Mouse (Mus musculus) cortical plate, adult 2 months (tissue): ENCODE measurements around the gene Plekhg1. TPM values are rescaled to one million over a fixed set of nuclear protein-coding genes. Genes with fewer than 3 reads are reported as not detected.

Source experiments
- H3K27ac ChIP-seq: fragments of 200-500 bp; 2 replicates; pipeline ENCODE4 v1.5.1; 2012; ENCODE audit warnings: low read length, control low read depth, inconsistent platforms; ENCODE audit not compliant: insufficient read depth
- H3K4me1 ChIP-seq: fragments of 200-500 bp; 2 replicates; pipeline ENCODE4 v1.6.1; 2011; ENCODE audit warnings: low read length; ENCODE audit not compliant: control insufficient read depth, insufficient read depth
- H3K4me3 ChIP-seq: fragments of 200-500 bp; 2 replicates; pipeline ENCODE4 v1.5.1; 2011; ENCODE audit warnings: mild to moderate bottlenecking, low read length, control low read depth; ENCODE audit not compliant: insufficient read depth
- CTCF ChIP-seq: fragments of 200-500 bp; IDR thresholded peaks from 2 replicates; pipeline ENCODE4 v1.5.1; 2011; ENCODE audit warnings: mild to moderate bottlenecking, control low read depth, low read length; ENCODE audit not compliant: insufficient read depth; ENCODE audit errors: extremely low read depth
- POLR2A ChIP-seq: fragments of 200-500 bp; IDR thresholded peaks from 2 replicates; pipeline ENCODE4 v1.6.1; 2011; ENCODE audit warnings: mild to moderate bottlenecking, low read length, control low read depth; ENCODE audit not compliant: insufficient read depth; ENCODE audit errors: extremely low read depth
- polyA plus RNA-seq: library from polyadenylated mRNA; depleted of rRNA; stranded (reverse); fragments of >200 nt; gene quantifications from 2 replicates; pipeline ENCODE4 v1.2.3, GENCODE M21; 2012

The Plekhg1 gene
- polyA plus RNA-seq, 1 experiment: 7.1 TPM

GRCm38 (mm10) chr10:3939895-3940595 lies 199.9 kb downstream of the Plekhg1 start:
- H3K4me1 ChIP-seq: no peaks in the 10 kb centered on the region
- no peak overlapping the region for H3K4me3 ChIP-seq
- TF ChIP-seq CTCF: no peak
- TF ChIP-seq POLR2A: no peak
- H3K27ac ChIP-seq: no peak overlapping the region

- H3K4me1 ChIP-seq: no peaks in the 10 kb centered on the region
- TF ChIP-seq CTCF (no peak), POLR2A (no peak)
- no peak overlapping the region for H3K27ac ChIP-seq
- H3K4me3 ChIP-seq: no peak overlapping the region
Measured at GRCm38 (mm10) chr10:3940596-3940975, 200.4 kb downstream of the Plekhg1 start.

- H3K4me3 ChIP-seq: no peak overlapping the region
- no peak for TF ChIP-seq CTCF
- TF ChIP-seq POLR2A: no peak
- H3K4me1 ChIP-seq: no peaks in the 10 kb centered on the region
- no peak overlapping the region for H3K27ac ChIP-seq
Measured at GRCm38 (mm10) chr10:3941054-3941757, 201.0 kb downstream of the Plekhg1 start.

GRCm38 (mm10) chr10:3942289-3942688 lies 202.1 kb downstream of the Plekhg1 start:
- TF ChIP-seq CTCF (no peak), POLR2A (no peak)
- H3K4me3 ChIP-seq: no peak overlapping the region

GRCm38 (mm10) chr10:3943492-3944395 lies 203.6 kb downstream of the Plekhg1 start:
- no peaks in the 10 kb centered on the region for H3K4me1 ChIP-seq
- H3K27ac ChIP-seq: no peak overlapping the region
- TF ChIP-seq POLR2A: no peak
- TF ChIP-seq CTCF: peak; percentile 88
- H3K4me3 ChIP-seq: no peak overlapping the region

More at GRCm38 (mm10) chr10:3942289-3942688, 202.1 kb downstream of the Plekhg1 start:
- H3K4me1 ChIP-seq: no peaks in the 10 kb centered on the region
- H3K27ac ChIP-seq: no peak overlapping the region

- Histone ChIP-seq H3K4me1 (no peaks in the 10 kb centered on the region), H3K4me3 (no peak overlapping the region), H3K27ac (no peak overlapping the region)
- TF ChIP-seq POLR2A: no peak
- TF ChIP-seq CTCF: no peak
Measured at GRCm38 (mm10) chr10:3946871-3947270, 206.7 kb downstream of the Plekhg1 start.

- Histone ChIP-seq H3K4me3 (no peak overlapping the region), H3K27ac (no peak overlapping the region), H3K4me1 (no peaks in the 10 kb centered on the region)
- TF ChIP-seq POLR2A (no peak), CTCF (no peak)
Measured at GRCm38 (mm10) chr10:3947346-3947745, 207.2 kb downstream of the Plekhg1 start.

GRCm38 (mm10) chr10:3949306-3949705 lies 209.1 kb downstream of the Plekhg1 start:
- no peak overlapping the region for H3K4me3 ChIP-seq
- H3K4me1 ChIP-seq: no peaks in the 10 kb centered on the region
- TF ChIP-seq CTCF (no peak), POLR2A (no peak)
- no peak overlapping the region for H3K27ac ChIP-seq

GRCm38 (mm10) chr10:3956471-3956870 lies 216.3 kb downstream of the Plekhg1 start:
- TF ChIP-seq CTCF (no peak), POLR2A (no peak)
- no peak overlapping the region for H3K4me3 ChIP-seq
- H3K27ac ChIP-seq: no peak overlapping the region
- no peaks in the 10 kb centered on the region for H3K4me1 ChIP-seq

GRCm38 (mm10) chr10:3958591-3958990 lies 218.4 kb downstream of the Plekhg1 start:
- Histone ChIP-seq H3K4me1 (no peaks in the 10 kb centered on the region), H3K4me3 (no peak overlapping the region), H3K27ac (no peak overlapping the region)
- no peak for TF ChIP-seq CTCF
- no peak for TF ChIP-seq POLR2A

- TF ChIP-seq CTCF (no peak), POLR2A (no peak)
- Histone ChIP-seq H3K27ac (no peak overlapping the region), H3K4me3 (no peak overlapping the region), H3K4me1 (no peaks in the 10 kb centered on the region; the same call in 1 of the 2 replicates)
Measured at GRCm38 (mm10) chr10:3969026-3969425, 228.9 kb downstream of the Plekhg1 start.
